Mouse (Mus musculus) frontal cortex, adult 2 months (tissue): ENCODE results near the gene Trim31. TPM values are rescaled to one million over a fixed set of nuclear protein-coding genes. Genes with fewer than 3 reads are reported as not detected.
A peak's percentile ranks its signal among the peaks of the same experiment; 100 is the strongest.

ENCODE experiments used
- DNase-seq, 2 experiments: peaks; one replicate each; pipeline ENCODE4 v3.0.0; 2022; ENCODE audit warnings: low spot score in 1 of 2; ENCODE audit errors: extremely low spot score in 1 of 2
- polyA plus RNA-seq: library from polyadenylated mRNA; depleted of rRNA; stranded (reverse); fragments of >200 nt; gene quantifications from 2 replicates; pipeline ENCODE4 v1.2.3, GENCODE M21; 2012; rRNA removed

Trim31 gene
- polyA plus RNA-seq, 1 experiment: not detected

- peak in 1 of 2 experiments; percentile 46 for DNase-seq
Measured at GRCm38 (mm10) chr17:36942791-36943471, 45.0 kb downstream of the Trim31 start, which contains the start of gene Rnf39. Gene Rnf39 (plus strand): TSS chr17:36942918.

- DNase-seq: no peak
Measured at GRCm38 (mm10) chr17:36943691-36944090, 45.8 kb downstream of the Trim31 start.

DNA sequence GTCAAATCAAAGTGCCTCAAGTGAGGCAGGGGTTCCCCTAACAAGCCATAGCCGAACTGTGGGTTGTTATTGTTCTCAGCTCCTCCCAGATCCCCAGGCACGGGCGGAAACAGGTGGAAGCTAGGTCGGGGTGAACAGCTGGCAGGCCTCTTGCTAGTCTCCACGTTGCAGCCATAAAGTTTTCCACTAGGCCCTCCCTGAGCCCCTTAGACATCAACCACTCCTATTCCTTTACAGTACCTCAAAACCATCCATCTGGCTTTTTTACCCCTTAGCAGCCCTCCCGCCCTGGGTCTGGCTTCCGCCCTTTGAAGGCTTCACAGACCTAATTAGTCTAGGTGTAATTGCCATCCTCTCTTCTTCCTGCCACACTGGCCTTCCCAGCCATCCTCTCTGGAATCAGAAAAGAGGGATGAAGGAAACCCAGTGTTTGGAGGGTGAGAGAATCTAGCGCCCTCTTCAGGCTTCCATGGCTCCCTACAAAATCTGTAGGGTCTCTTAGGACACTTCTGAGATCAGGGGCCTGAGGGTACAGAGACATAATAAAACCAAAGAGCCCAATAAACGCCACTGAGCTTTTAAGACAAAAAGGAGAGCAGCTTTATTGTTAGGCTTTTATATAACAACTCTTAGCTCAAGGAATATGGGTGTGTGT, 46.3 kb downstream of the Trim31 start:
- DNase-seq: peak in 1 of 2 experiments; percentile 47

DNA sequence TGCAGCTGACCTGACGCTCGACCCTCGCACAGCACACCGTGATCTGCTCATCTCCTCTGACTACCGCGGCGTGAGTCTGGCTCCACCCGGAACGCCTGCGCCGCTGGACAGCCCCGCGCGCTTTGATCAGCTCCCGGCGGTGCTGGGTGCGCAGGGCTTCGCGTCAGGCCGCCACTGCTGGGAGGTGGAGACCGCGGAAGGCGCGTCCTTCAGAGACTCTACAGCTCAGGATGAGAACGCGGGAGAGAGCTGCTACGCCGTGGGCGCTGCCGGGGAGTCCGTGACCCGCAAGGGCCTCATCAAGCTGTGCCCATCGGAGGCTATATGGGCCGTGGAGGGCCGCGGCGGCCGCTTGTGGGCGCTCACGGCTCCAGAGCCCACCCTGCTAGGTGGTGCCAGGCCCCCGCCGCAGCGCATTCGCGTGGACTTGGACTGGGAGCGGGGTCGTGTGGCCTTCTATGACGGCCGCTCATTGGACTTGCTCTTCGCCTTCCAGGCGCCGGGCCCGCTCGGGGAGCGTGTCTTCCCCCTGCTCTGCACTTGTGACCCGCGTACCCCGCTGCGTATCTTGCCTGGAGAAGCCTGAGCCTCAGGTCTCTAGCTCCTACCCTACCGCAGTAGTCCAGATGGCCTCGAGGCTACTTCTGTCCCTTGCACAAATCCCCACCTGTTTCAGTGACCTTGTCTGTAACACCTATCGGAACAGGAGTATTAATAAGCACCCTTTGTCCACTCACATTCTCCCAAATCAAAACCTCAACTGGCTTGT, 49.3 kb downstream of the Trim31 start:
- DNase-seq: peak in 1 of 2 experiments; percentile 58

- DNase-seq: no peak
Measured at GRCm38 (mm10) chr17:36948286-36948685, 50.4 kb downstream of the Trim31 start.

- DNase-seq: no peak
Measured at GRCm38 (mm10) chr17:36949265-36949664, 51.3 kb downstream of the Trim31 start.

GRCm38 (mm10) chr17:36950981-36951947, 53.3 kb downstream of the Trim31 start, which contains the start of gene Ppp1r11:
Gene Ppp1r11 (minus strand): TSS chr17:36951741.
- peak; percentile 95 to 97 for DNase-seq

DNA sequence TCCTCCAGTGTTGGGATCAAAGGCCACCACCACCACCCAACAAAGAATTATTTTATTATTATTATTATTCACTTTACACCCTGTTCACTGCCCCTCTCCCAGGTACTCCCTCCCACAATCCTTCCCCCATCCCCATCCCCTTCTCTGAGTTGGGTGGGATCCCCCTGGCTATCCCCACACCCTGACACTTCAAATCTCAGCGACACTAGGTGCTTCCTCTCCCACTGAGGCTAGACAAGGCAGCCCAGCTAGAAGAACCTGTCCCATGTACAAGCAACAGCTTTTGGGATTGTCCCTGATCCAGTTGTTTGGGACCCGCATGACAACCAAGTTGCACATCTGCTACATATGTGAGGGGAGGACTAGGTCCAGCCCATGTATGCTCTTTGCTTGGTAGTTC, 54.7 kb downstream of the Trim31 start:
- no peak for DNase-seq

DNA sequence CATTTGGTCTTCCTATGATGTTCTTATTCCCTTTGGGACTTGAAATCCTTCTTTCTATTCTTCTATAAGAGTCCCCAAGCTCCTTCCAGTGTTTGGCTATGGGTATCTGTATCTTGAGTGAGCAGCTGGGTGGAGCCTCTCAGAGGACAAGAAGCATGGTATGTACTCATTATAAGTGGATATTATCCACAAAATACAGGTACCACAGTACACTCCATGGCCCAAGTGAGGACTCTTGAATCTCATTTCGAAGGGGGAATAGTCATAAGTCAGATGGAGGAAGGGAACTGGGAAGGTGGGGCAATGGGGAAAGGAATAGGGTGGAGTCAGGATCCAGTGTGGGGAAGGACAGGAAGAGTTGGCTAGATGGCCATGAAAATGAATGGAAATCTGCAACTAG, 55.1 kb downstream of the Trim31 start:
- no peak for DNase-seq

- peak; percentile 94 to 98 for DNase-seq
Measured at GRCm38 (mm10) chr17:36957999-36958743, 60.3 kb downstream of the Trim31 start, which contains the start of the genes Znrd1 and Znrd1as. Gene Znrd1 (minus strand): TSS chr17:36958559. Gene Znrd1as (plus strand): TSS chr17:36958592.

GRCm38 (mm10) chr17:36958884-36959283, 61.0 kb downstream of the Trim31 start:
- DNase-seq: no peak

Other genes starting within 250 kb of the Trim31 start
- not detected in 2 replicates for gene H2-M1, start 225.9 kb upstream of the Trim31 start, polyA plus RNA-seq
- gene H2-M10.5, start 125.2 kb upstream of the Trim31 start, polyA plus RNA-seq: not detected in 2 replicates
- gene H2-M10.6, start 85.9 kb upstream of the Trim31 start, polyA plus RNA-seq: not detected in 2 replicates
- 20.8 and 21.9 TPM in 2 replicates for gene Trim26, start 61.0 kb upstream of the Trim31 start, polyA plus RNA-seq
- gene Trim15, start 30.9 kb upstream of the Trim31 start, polyA plus RNA-seq: 0.04 and 0.08 TPM in 2 replicates
- gene Trim10, start 28.5 kb upstream of the Trim31 start, polyA plus RNA-seq: 0.06 and 0.08 TPM in 2 replicates
- 0.22 and 0.29 TPM in 2 replicates for gene Trim40, start 8.0 kb upstream of the Trim31 start, polyA plus RNA-seq
- 4.0 and 5.1 TPM in 2 replicates for gene Rnf39, start 44.8 kb downstream of the Trim31 start, polyA plus RNA-seq
- 186 and 189 TPM in 2 replicates for gene Ppp1r11, start 53.6 kb downstream of the Trim31 start, polyA plus RNA-seq
- gene Znrd1, start 60.4 kb downstream of the Trim31 start, polyA plus RNA-seq: 36.4 and 42.2 TPM in 2 replicates
- gene Znrd1as, start 60.5 kb downstream of the Trim31 start, polyA plus RNA-seq: 6.0 and 6.9 TPM in 2 replicates
- 0.42 and 1.1 TPM in 2 replicates for gene 2410137M14Rik, start 83.1 kb downstream of the Trim31 start, polyA plus RNA-seq
- 2.8 and 3.3 TPM in 2 replicates for gene H2-M5, start 91.4 kb downstream of the Trim31 start, polyA plus RNA-seq
- gene Zfp57, start 103.0 kb downstream of the Trim31 start, polyA plus RNA-seq: 30.3 and 40.6 TPM in 2 replicates
- 43.8 and 54.7 TPM in 2 replicates for gene Mog, start 125.3 kb downstream of the Trim31 start, polyA plus RNA-seq
- 430 and 435 TPM in 2 replicates for gene Gabbr1, start 147.8 kb downstream of the Trim31 start, polyA plus RNA-seq
- 0.04 TPM in 1 of 2 replicates, not detected in the other for gene Olfr90, start 190.4 kb downstream of the Trim31 start, polyA plus RNA-seq
- not detected in 2 replicates for gene Olfr91, start 200.2 kb downstream of the Trim31 start, polyA plus RNA-seq
- not detected in 2 replicates for gene Olfr92, start 222.0 kb downstream of the Trim31 start, polyA plus RNA-seq